Mouse (Mus musculus) Patski (cell line): ENCODE data around the gene Nxf1. TPM values are rescaled to one million over a fixed set of nuclear protein-coding genes. Genes with fewer than 3 reads are reported as not detected.
A peak's percentile ranks its signal among the peaks of the same experiment; 100 is the strongest.

Source experiments
- ATAC-seq: fragments of 100-300 bp; one replicate; pipeline ENCODE4 v1.8.0; 2021
- CTCF ChIA-PET: fragments of 350-600 bp; sonication (Branson Sonifier 250); formaldehyde crosslinking; loops from one replicate; lab custom pipeline; 2022; ENCODE audit warnings: inconsistent platforms; lab: Charles Lee
- POLR2A ChIA-PET: fragments of 350-600 bp; sonication (Branson Sonifier 250); formaldehyde crosslinking; loops from one replicate; lab custom pipeline; 2022; ENCODE audit warnings: antibody characterized with exemption, inconsistent platforms; lab: Charles Lee
- DNase-seq: peaks from one replicate; pipeline ENCODE4 v3.0.0-alpha.2; 2011; ENCODE audit warnings: low read depth, low spot score
- H3K27me3 ChIP-seq: fragments of 371-371 bp; one replicate; pipeline ENCODE4 v1.5.1; 2021
- CTCF ChIP-seq: fragments of 100-300 bp; IDR thresholded peaks from one replicate; pipeline ENCODE4 v1.5.1; 2021
- in situ Hi-C: fragments of 300-500 bp; cut with MboI; formaldehyde crosslinking; loops from 3 replicates; pipeline ENCODE4 v1.11.1; 2018; ENCODE audit warnings: low pct_unique_long_range_greater_than_20kb, mixed read lengths
- polyA plus RNA-seq: library from polyadenylated mRNA; unstranded; gene quantifications from one replicate; pipeline ENCODE4 v1.2.3, GENCODE M21; 2021

Gene Nxf1
- polyA plus RNA-seq, 1 experiment from 2014 or later = 164 TPM

- ChIA-PET POLR2A (interaction anchor here (1.8 kb wide), 1 partner anchor 19 kb away, joined by 6 read pairs; the partner anchor contains the start of gene Tmem179b), CTCF (interaction anchor here (1.7 kb wide), 1 partner anchor 52 kb away, joined by 3 read pairs; no protein-coding TSS in a partner anchor)
- no peak for TF ChIP-seq CTCF
- DNase-seq (no peak), ATAC-seq (no peak)
- in situ Hi-C loops = no loop called here
- H3K27me3 ChIP-seq = no peaks in the 10 kb centered on the region
Measured at GRCm38 (mm10) chr19:8755652-8756051, 1.2 kb upstream of the Nxf1 start.

- in situ Hi-C loops = no loop called here
- ATAC-seq = peak; percentile 4
- DNase-seq = no peak
- ChIA-PET POLR2A (interaction anchor here (0.7 to 2.8 kb wide), 7 partner anchors 10 to 63 kb away, joined by 3 to 11 read pairs (median 4); partner anchors contain the start of genes 1700092M07Rik, Tmem179b and Tmem223), CTCF (interaction anchor here (1.0 to 1.7 kb wide), 2 partner anchors 9 to 41 kb away, joined by 4 read pairs; partner anchors contain the start of gene Polr2g)
- H3K27me3 ChIP-seq = no peaks in the 10 kb centered on the region
- no peak for TF ChIP-seq CTCF
Measured at GRCm38 (mm10) chr19:8757471-8757998, 662 bp downstream of the Nxf1 start.

GRCm38 (mm10) chr19:8758899-8759298, 2.0 kb downstream of the Nxf1 start:
- POLR2A ChIA-PET = interaction anchor here (1.1 to 2.8 kb wide), 3 partner anchors 12 to 62 kb away, joined by 3 to 11 read pairs (median 6); partner anchors contain the start of genes Tmem179b and Tmem223
- no peak for ATAC-seq
- H3K27me3 ChIP-seq = no peaks in the 10 kb centered on the region
- CTCF ChIA-PET = interaction anchor here (1.7 kb wide), 1 partner anchor 10 kb away, joined by 4 read pairs; no protein-coding TSS in a partner anchor
- no peak for TF ChIP-seq CTCF
- no peak for DNase-seq
- in situ Hi-C loops = no loop called here

GRCm38 (mm10) chr19:8760757-8761156, 3.9 kb downstream of the Nxf1 start:
- ATAC-seq = no peak
- in situ Hi-C loops = no loop called here
- TF ChIP-seq CTCF = peak; percentile 53
- DNase-seq = no peak
- no peaks in the 10 kb centered on the region for H3K27me3 ChIP-seq
- ChIA-PET POLR2A (interaction anchor here (0.8 kb wide), 1 partner anchor 11 kb away, joined by 3 read pairs; no protein-coding TSS in a partner anchor), CTCF (interaction anchor here (1.0 to 1.4 kb wide), 3 partner anchors 9 to 43 kb away, joined by 3 to 5 read pairs (median 4); partner anchors contain the start of gene Tmem223)

GRCm38 (mm10) chr19:8763276-8763675, 6.4 kb downstream of the Nxf1 start:
- no peak for TF ChIP-seq CTCF
- no peak for DNase-seq
- ChIA-PET POLR2A (interaction anchor here (0.6 kb wide), 1 partner anchor 71 kb away, joined by 3 read pairs; no protein-coding TSS in a partner anchor), CTCF (no interaction called here)
- no peak for ATAC-seq
- in situ Hi-C loops = no loop called here
- no peaks in the 10 kb centered on the region for H3K27me3 ChIP-seq

GRCm38 (mm10) chr19:8765562-8765961, 8.7 kb downstream of the Nxf1 start:
- POLR2A ChIA-PET = no interaction called here
- no peak for DNase-seq
- TF ChIP-seq CTCF = no peak
- no peaks in the 10 kb centered on the region for H3K27me3 ChIP-seq
- CTCF ChIA-PET = interaction anchor here (1.0 kb wide), 1 partner anchor 24 kb away, joined by 3 read pairs; the partner anchor contains the start of genes 1700092M07Rik and Stx5a
- in situ Hi-C loops = no loop called here
- ATAC-seq = no peak

GRCm38 (mm10) chr19:8770567-8771270, 13.8 kb downstream of the Nxf1 start, which contains the start of gene Tmem223:
Gene Tmem223 (plus strand): TSS chr19:8770996.
- no peak for DNase-seq
- CTCF ChIA-PET = interaction anchor here (2.1 kb wide), 1 partner anchor 10 kb away, joined by 5 read pairs; no protein-coding TSS in a partner anchor
- POLR2A ChIA-PET = interaction anchor here (0.5 to 2.2 kb wide), 6 partner anchors 10 to 102 kb away, joined by 3 to 11 read pairs (median 3); partner anchors contain the start of genes Hnrnpul2 and Nxf1
- ATAC-seq = no peak
- H3K27me3 ChIP-seq = no peaks in the 10 kb centered on the region
- in situ Hi-C loops = no loop called here
- no peak for TF ChIP-seq CTCF

GRCm38 (mm10) chr19:8772996-8773395, 16.1 kb downstream of the Nxf1 start:
- no peak for TF ChIP-seq CTCF
- in situ Hi-C loops = no loop called here
- ATAC-seq (no peak), DNase-seq (no peak)
- POLR2A ChIA-PET = interaction anchor here (0.5 to 4.3 kb wide), 6 partner anchors 14 to 46 kb away, joined by 3 to 37 read pairs (median 4); partner anchors contain the start of genes Hnrnpul2, Nxf1, Polr2g and Taf6l
- CTCF ChIA-PET = interaction anchor here (2.0 kb wide), 1 partner anchor 43 kb away, joined by 4 read pairs; no protein-coding TSS in a partner anchor
- no peaks in the 10 kb centered on the region for H3K27me3 ChIP-seq

GRCm38 (mm10) chr19:8773409-8773808, 16.5 kb downstream of the Nxf1 start:
- no peaks in the 10 kb centered on the region for H3K27me3 ChIP-seq
- POLR2A ChIA-PET = interaction anchor here (0.5 to 4.3 kb wide), 6 partner anchors 13 to 46 kb away, joined by 3 to 37 read pairs (median 4); partner anchors contain the start of genes Hnrnpul2, Nxf1, Polr2g and Taf6l
- ATAC-seq (no peak), DNase-seq (no peak)
- in situ Hi-C loops = no loop called here
- CTCF ChIA-PET = interaction anchor here (1.2 to 2.0 kb wide), 3 partner anchors 12 to 42 kb away, joined by 3 to 5 read pairs (median 4); no protein-coding TSS in a partner anchor
- no peak for TF ChIP-seq CTCF
